Mouse (Mus musculus): ENCODE results near the gene Cyp2b13. TPM values are rescaled to one million over a fixed set of nuclear protein-coding genes. Genes with fewer than 3 reads are reported as not detected.
"Not testable (repeated sequence)": the region's sequence is repeated elsewhere in the genome, so short reads cannot be mapped to it uniquely, and the experiment has no call there.

The Cyp2b13 gene
- not detected for total RNA-seq (2021)

DNA sequence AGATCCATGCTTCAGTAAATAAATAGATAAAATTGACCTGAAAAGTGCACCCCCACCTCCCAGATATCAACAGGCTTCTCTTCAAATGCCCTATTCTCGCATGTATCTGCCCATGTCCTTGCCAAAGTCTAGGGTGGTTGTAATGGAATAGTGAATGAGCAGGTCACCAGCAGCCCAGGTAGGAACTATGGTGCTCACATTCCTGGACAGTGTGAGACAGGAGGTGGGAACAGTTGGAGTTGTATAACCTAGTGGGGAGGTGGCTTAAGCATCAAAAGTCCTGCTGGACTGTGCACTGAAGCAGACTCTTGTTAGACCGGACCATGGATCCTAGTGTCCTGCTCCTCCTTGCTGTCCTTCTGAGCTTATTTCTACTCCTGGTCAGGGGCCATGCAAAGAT is at the start of gene Cyp2b13:
TSS of gene Cyp2b13 (plus strand) at position 301 of the 400 bp plus-strand sequence.
- not testable (repeated sequence) for DNase-seq

DNA sequence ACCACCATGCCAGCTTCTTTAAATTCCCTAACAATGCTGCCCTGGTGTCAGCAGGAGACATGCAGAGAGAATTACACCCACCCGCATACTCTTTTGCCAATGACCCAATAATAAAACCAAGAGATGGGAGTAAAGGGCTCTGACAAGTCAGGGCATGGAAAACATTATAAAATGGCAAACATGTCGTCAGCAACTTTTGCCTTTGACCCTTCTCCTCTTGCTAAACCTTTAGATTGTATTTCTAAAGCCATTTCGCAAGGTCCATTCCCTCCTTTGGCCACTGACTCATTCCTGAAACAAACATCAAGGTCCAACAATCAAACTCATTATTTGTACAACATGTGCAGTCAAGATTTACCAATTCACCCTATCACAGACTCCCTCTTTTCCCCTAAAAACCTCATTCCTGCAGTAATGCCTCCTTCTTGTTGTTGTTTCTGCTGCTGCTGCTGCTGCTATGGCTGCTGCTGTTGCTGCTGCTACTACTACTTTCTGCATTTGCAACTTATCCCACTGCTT is 41.4 kb upstream of the Cyp2b13 start:
- not testable (repeated sequence) for DNase-seq

GRCm38 (mm10) chr7:26054885-26055630 is 6.2 kb upstream of the Cyp2b13 start:
- DNase-seq: not testable (repeated sequence)

DNA sequence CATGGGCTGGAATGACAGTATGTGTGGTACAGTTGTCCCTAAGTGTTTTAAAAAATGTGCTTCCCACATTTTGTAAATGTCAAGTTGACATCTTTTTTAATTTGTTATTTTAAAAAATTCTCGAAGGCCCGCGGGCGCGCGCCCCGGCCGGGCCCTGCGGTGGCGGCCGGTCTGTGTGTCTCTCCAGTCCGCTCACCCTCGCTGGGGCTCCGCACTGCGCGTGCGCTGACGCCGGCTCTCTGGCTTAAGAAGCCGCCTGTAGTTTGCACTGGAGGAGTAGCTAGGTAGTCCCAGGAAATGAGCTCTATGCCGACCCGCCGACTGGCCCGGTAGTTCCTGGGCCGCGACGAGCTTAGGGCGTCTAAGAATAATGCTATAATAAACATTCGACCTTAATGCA is 10.4 kb downstream of the Cyp2b13 start:
- not testable (repeated sequence) for DNase-seq

DNA sequence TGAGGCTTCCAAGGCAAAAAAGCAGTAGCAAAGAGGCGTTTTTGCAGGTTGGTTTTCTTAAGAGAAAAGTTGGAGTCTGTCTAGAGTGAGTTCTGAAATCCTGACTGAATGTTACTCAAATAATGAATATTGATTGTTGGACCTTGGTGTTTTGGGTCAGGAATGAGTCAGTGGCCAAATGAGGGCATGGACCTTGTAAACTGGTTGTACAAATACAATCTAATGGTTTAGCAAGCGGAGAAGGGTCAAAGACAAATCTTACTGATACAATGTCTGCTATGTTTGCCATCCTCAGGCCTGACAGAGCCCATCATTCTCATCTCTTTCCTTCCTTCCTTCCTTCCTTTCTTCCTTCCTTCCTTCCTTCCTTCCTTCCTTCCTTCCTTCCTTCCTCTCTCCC is 21.3 kb downstream of the Cyp2b13 start:
- no peak for DNase-seq

DNA sequence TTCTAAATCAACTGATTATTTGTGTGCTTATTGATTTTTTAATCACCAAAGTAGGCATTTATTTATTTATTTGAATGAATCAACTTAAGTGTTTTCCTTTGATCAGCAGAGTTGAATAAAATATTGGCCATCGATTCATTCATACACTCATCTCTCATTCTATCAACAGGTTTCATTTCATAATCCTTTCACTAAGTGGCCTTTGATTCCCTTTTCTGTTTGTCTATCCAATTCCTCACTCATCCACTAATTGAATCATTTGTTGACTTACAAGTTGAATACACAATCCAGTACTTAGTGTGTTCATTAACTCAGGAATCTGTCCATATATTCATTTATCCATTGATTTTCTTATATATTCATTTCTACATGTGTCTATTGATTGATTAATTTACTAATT is 26.1 kb downstream of the Cyp2b13 start:
- no peak for DNase-seq

- DNase-seq: not testable (repeated sequence)
These were observed 27.3 kb downstream of the Cyp2b13 start for GRCm38 (mm10) chr7:26088578-26088977.

GRCm38 (mm10) chr7:26139623-26140022 is 78.3 kb downstream of the Cyp2b13 start:
- not testable (repeated sequence) for DNase-seq

DNA sequence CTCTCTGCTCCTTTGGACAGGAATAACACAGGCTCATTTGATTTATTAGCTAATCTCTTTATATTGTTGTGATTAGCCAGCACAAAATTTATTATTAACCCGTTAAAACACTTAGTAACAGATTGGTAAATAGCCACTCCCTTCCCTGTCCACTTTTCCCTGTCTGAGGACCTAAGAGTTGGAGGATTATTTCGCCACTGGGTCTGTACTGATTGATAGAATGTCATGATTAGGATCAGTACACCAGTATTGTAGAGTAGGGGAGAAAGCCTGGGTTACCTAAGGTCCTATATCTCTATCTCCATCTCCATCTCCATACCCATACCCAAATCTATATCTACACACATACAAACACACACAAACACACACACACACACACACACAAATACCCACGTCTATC is 82.4 kb downstream of the Cyp2b13 start:
- not testable (repeated sequence) for DNase-seq

Other genes with a start within 250 kb of the Cyp2b13 start
- 1 to 10 TPM; 1.8 to 2.3 TPM for gene Cyp2s1, start 244.6 kb upstream of the Cyp2b13 start, total RNA-seq (2021)
- under 1 TPM; 0.17 to 0.33 TPM for gene Cyp2b10, start 163.9 kb upstream of the Cyp2b13 start, total RNA-seq (2021)
- not detected for gene Cyp2b9, start 111.9 kb downstream of the Cyp2b13 start, total RNA-seq (2021)
- not detected for gene Vmn1r184, start 198.8 kb downstream of the Cyp2b13 start, total RNA-seq (2021)
- gene Cyp2a4, start 245.7 kb downstream of the Cyp2b13 start, total RNA-seq (2021): not detected